Mouse (Mus musculus): ENCODE measurements around the gene Gxylt1. TPM values are rescaled to one million over a fixed set of nuclear protein-coding genes. Genes with fewer than 3 reads are reported as not detected.
A peak's percentile ranks its signal among the peaks of the same experiment; 100 is the strongest.

Gxylt1 gene
- polyA plus RNA-seq, 1 experiment from 2014 or later, result 4.3 TPM

- H3K36me3 ChIP-seq (ENCODE audit: control insufficient read depth, insufficient read depth, low read length), result peaks cover 5% of the 10 kb centered on the region; the same call in 1 of the 2 replicates
- WGBS, result 72% methylated on average over 11 of the region's 11 CpGs
- H3K4me2 ChIP-seq (ENCODE audit: low read length), result no peak overlapping the region
- no peaks in the 10 kb centered on the region for H3K27me3 ChIP-seq (replicated peaks; ENCODE audit: control insufficient read depth, insufficient read depth, low read length)
- no peaks in the 10 kb centered on the region for H3K4me1 ChIP-seq (ENCODE audit: control insufficient read depth, insufficient read depth, low read depth, low read length)
- H3K27ac ChIP-seq (ENCODE audit: low read depth, low read length), result no peak overlapping the region
- ATAC-seq, result no peak
- no peak overlapping the region for H3K4me3 ChIP-seq (ENCODE audit: low read length)
- H3K9me3 ChIP-seq (ENCODE audit: control insufficient read depth, low read length), result no peaks in the 10 kb centered on the region
- H3K9ac ChIP-seq (ENCODE audit: low read depth, low read length), result no peak overlapping the region
Observed at GRCm38 (mm10) chr15:93283349-93283748, 8.4 kb upstream of the Gxylt1 start.

GRCm38 (mm10) chr15:93276276-93276675 is 1.3 kb upstream of the Gxylt1 start:
- ATAC-seq, result no peak
- Histone ChIP-seq H3K9ac (ENCODE audit: low read depth, low read length) (peak overlapping the region; percentile 41; the same call in 1 of the 2 replicates), H3K9me3 (ENCODE audit: control insufficient read depth, low read length) (no peaks in the 10 kb centered on the region), H3K27ac (ENCODE audit: low read depth, low read length) (no peak overlapping the region; the same call in 1 of the 2 replicates), H3K27me3 (replicated peaks; ENCODE audit: control insufficient read depth, insufficient read depth, low read length) (no peaks in the 10 kb centered on the region), H3K4me1 (ENCODE audit: control insufficient read depth, insufficient read depth, low read depth, low read length) (peaks cover 17% of the 10 kb centered on the region), H3K36me3 (ENCODE audit: control insufficient read depth, insufficient read depth, low read length) (peaks cover 2% of the 10 kb centered on the region; the same call in 1 of the 2 replicates), H3K4me3 (ENCODE audit: low read length) (peak overlapping the region; percentile 75), H3K4me2 (ENCODE audit: low read length) (peak overlapping the region; percentile 97)
- WGBS, result 3% methylated on average over 14 of the region's 14 CpGs

- H3K27ac ChIP-seq (ENCODE audit: low read depth, low read length), result peak overlapping the region; percentile 91
- WGBS, result 0% methylated on average over 21 of the region's 21 CpGs
Observed at GRCm38 (mm10) chr15:93275623-93276022, 644 bp upstream of the Gxylt1 start.

GRCm38 (mm10) chr15:93273788-93274678 is 946 bp downstream of the Gxylt1 start:
- Histone ChIP-seq H3K36me3 (ENCODE audit: control insufficient read depth, insufficient read depth, low read length) (no peaks in the 10 kb centered on the region), H3K4me1 (ENCODE audit: control insufficient read depth, insufficient read depth, low read depth, low read length) (peaks cover 17% of the 10 kb centered on the region), H3K4me2 (ENCODE audit: low read length) (peak overlapping the region; percentile 97), H3K4me3 (ENCODE audit: low read length) (peak overlapping the region; percentile 75), H3K9ac (ENCODE audit: low read depth, low read length) (peak overlapping the region; percentile 85), H3K27ac (ENCODE audit: low read depth, low read length) (peak overlapping the region; percentile 91), H3K9me3 (ENCODE audit: control insufficient read depth, low read length) (no peaks in the 10 kb centered on the region), H3K27me3 (replicated peaks; ENCODE audit: control insufficient read depth, insufficient read depth, low read length) (no peaks in the 10 kb centered on the region)
- 41% methylated on average over 19 of the region's 19 CpGs for WGBS
- ATAC-seq, result no peak

More at GRCm38 (mm10) chr15:93275623-93276022, 644 bp upstream of the Gxylt1 start:
- Histone ChIP-seq H3K9ac (ENCODE audit: low read depth, low read length) (peak overlapping the region; percentile 71), H3K36me3 (ENCODE audit: control insufficient read depth, insufficient read depth, low read length) (peaks cover 2% of the 10 kb centered on the region; the same call in 1 of the 2 replicates), H3K27me3 (replicated peaks; ENCODE audit: control insufficient read depth, insufficient read depth, low read length) (no peaks in the 10 kb centered on the region), H3K4me1 (ENCODE audit: control insufficient read depth, insufficient read depth, low read depth, low read length) (peaks cover 17% of the 10 kb centered on the region), H3K4me3 (ENCODE audit: low read length) (peak overlapping the region; percentile 75), H3K9me3 (ENCODE audit: control insufficient read depth, low read length) (no peaks in the 10 kb centered on the region), H3K4me2 (ENCODE audit: low read length) (peak overlapping the region; percentile 97)
- peak; percentile 57 for ATAC-seq

GRCm38 (mm10) chr15:93272948-93273347 is 2.0 kb downstream of the Gxylt1 start:
- Histone ChIP-seq H3K9me3 (ENCODE audit: control insufficient read depth, low read length) (no peaks in the 10 kb centered on the region), H3K4me1 (ENCODE audit: control insufficient read depth, insufficient read depth, low read depth, low read length) (peaks cover 17% of the 10 kb centered on the region), H3K27ac (ENCODE audit: low read depth, low read length) (no peak overlapping the region), H3K4me2 (ENCODE audit: low read length) (no peak overlapping the region), H3K4me3 (ENCODE audit: low read length) (no peak overlapping the region), H3K36me3 (ENCODE audit: control insufficient read depth, insufficient read depth, low read length) (no peaks in the 10 kb centered on the region), H3K27me3 (replicated peaks; ENCODE audit: control insufficient read depth, insufficient read depth, low read length) (no peaks in the 10 kb centered on the region), H3K9ac (ENCODE audit: low read depth, low read length) (no peak overlapping the region)
- 88% methylated on average over 9 of the region's 9 CpGs for WGBS
- ATAC-seq, result no peak

- Histone ChIP-seq H3K27me3 (replicated peaks; ENCODE audit: control insufficient read depth, insufficient read depth, low read length) (no peaks in the 10 kb centered on the region), H3K27ac (ENCODE audit: low read depth, low read length) (no peak overlapping the region)
- ATAC-seq, result no peak
Observed at GRCm38 (mm10) chr15:93270289-93270855, 4.6 kb downstream of the Gxylt1 start.

GRCm38 (mm10) chr15:93269572-93269971 is 5.4 kb downstream of the Gxylt1 start:
- 94% methylated on average over 7 of the region's 7 CpGs for WGBS
- Histone ChIP-seq H3K9me3 (ENCODE audit: control insufficient read depth, low read length) (no peaks in the 10 kb centered on the region), H3K27me3 (replicated peaks; ENCODE audit: control insufficient read depth, insufficient read depth, low read length) (no peaks in the 10 kb centered on the region), H3K27ac (ENCODE audit: low read depth, low read length) (no peak overlapping the region), H3K4me2 (ENCODE audit: low read length) (no peak overlapping the region), H3K4me1 (ENCODE audit: control insufficient read depth, insufficient read depth, low read depth, low read length) (peaks cover 17% of the 10 kb centered on the region), H3K9ac (ENCODE audit: low read depth, low read length) (no peak overlapping the region), H3K4me3 (ENCODE audit: low read length) (no peak overlapping the region), H3K36me3 (ENCODE audit: control insufficient read depth, insufficient read depth, low read length) (no peaks in the 10 kb centered on the region)
- no peak for ATAC-seq

More at GRCm38 (mm10) chr15:93270289-93270855, 4.6 kb downstream of the Gxylt1 start:
- WGBS, result 80% methylated on average over 9 of the region's 9 CpGs
- H3K36me3 ChIP-seq (ENCODE audit: control insufficient read depth, insufficient read depth, low read length), result no peaks in the 10 kb centered on the region
- no peak overlapping the region for H3K4me2 ChIP-seq (ENCODE audit: low read length)
- peaks cover 17% of the 10 kb centered on the region for H3K4me1 ChIP-seq (ENCODE audit: control insufficient read depth, insufficient read depth, low read depth, low read length)
- H3K4me3 ChIP-seq (ENCODE audit: low read length), result no peak overlapping the region
- H3K9me3 ChIP-seq (ENCODE audit: control insufficient read depth, low read length), result no peaks in the 10 kb centered on the region
- H3K9ac ChIP-seq (ENCODE audit: low read depth, low read length), result no peak overlapping the region

- Histone ChIP-seq H3K4me1 (ENCODE audit: control insufficient read depth, insufficient read depth, low read depth, low read length) (peaks cover 5% of the 10 kb centered on the region), H3K4me3 (ENCODE audit: low read length) (no peak overlapping the region), H3K4me2 (ENCODE audit: low read length) (no peak overlapping the region), H3K36me3 (ENCODE audit: control insufficient read depth, insufficient read depth, low read length) (no peaks in the 10 kb centered on the region), H3K9ac (ENCODE audit: low read depth, low read length) (no peak overlapping the region), H3K27me3 (replicated peaks; ENCODE audit: control insufficient read depth, insufficient read depth, low read length) (no peaks in the 10 kb centered on the region), H3K27ac (ENCODE audit: low read depth, low read length) (no peak overlapping the region), H3K9me3 (ENCODE audit: control insufficient read depth, low read length) (no peaks in the 10 kb centered on the region)
- ATAC-seq, result no peak
- WGBS, result 100% methylated on average over 1 of the region's 1 CpGs
Observed at GRCm38 (mm10) chr15:93268001-93268400, 7.0 kb downstream of the Gxylt1 start.

- ATAC-seq, result no peak
- Histone ChIP-seq H3K36me3 (ENCODE audit: control insufficient read depth, insufficient read depth, low read length) (no peaks in the 10 kb centered on the region), H3K9me3 (ENCODE audit: control insufficient read depth, low read length) (no peaks in the 10 kb centered on the region), H3K4me2 (ENCODE audit: low read length) (no peak overlapping the region), H3K27ac (ENCODE audit: low read depth, low read length) (no peak overlapping the region), H3K27me3 (replicated peaks; ENCODE audit: control insufficient read depth, insufficient read depth, low read length) (no peaks in the 10 kb centered on the region), H3K4me3 (ENCODE audit: low read length) (no peak overlapping the region), H3K4me1 (ENCODE audit: control insufficient read depth, insufficient read depth, low read depth, low read length) (peaks cover 4% of the 10 kb centered on the region; the same call in 1 of the 2 replicates), H3K9ac (ENCODE audit: low read depth, low read length) (no peak overlapping the region)
- 82% methylated on average over 8 of the region's 8 CpGs for WGBS
Observed at GRCm38 (mm10) chr15:93267479-93267878, 7.5 kb downstream of the Gxylt1 start.
